In genomic region chr5:111509575-111510057, GRCm38 (mm10) we compare ENCODE assay signal across 8 mouse cellular contexts.
DNase-seq lines count a peak whose midpoint lies in the region; ATAC-seq and TF ChIP-seq lines count a peak whose summit lies in the region.

No protein-coding gene starts in this region.

- no peaks in the 10 kb centered on the region for H3K27me3 ChIP-seq in embryonic facial prominence, embryonic 11.5 days (ENCODE audit: control insufficient read depth, insufficient read depth, low read length)
- no peaks in the 10 kb centered on the region; the same call in 1 of the 2 replicates for H3K27me3 ChIP-seq in hindbrain, postnatal 0 days (ENCODE audit: insufficient read depth, low read length)
- peaks cover 14% of the 10 kb centered on the region for H3K27me3 ChIP-seq in liver, embryonic 13.5 days
- H3K27me3 ChIP-seq in stomach, embryonic 15.5 days (replicated peaks) = 0 out of 2 replicates have a peak, but pooled peaks cover 2% of the 10 kb centered on the region

- peak overlapping the region; percentile 20; the same call in 1 of the 2 replicates for H3K4me3 ChIP-seq in embryonic facial prominence, embryonic 11.5 days (ENCODE audit: low read depth, low read length)
- no peak overlapping the region for H3K4me3 ChIP-seq in hindbrain, postnatal 0 days (ENCODE audit: low read length)
- H3K4me3 ChIP-seq in liver, embryonic 13.5 days (replicated peaks) = peak overlapping the region; percentile 48
- H3K4me3 ChIP-seq in stomach, embryonic 15.5 days (replicated peaks) = peak overlapping the region; percentile 33

- peak; percentile 19 to 49 for DNase-seq in adrenal gland, adult (ENCODE audit: inconsistent age in 2 of 2, low spot score in 1 of 2)
- DNase-seq in adrenal gland, postnatal 10 days = no peak
- DNase-seq in embryonic facial prominence, embryonic 11.5 days (ENCODE audit: low spot score) = peak; percentile 23
- DNase-seq in hindbrain, postnatal 0 days (ENCODE audit: low spot score) = no peak
- no peak for DNase-seq in liver, embryonic 13.5 days
- no peak for DNase-seq in B cell, adult 2 months
- DNase-seq in T-cell, adult 2 months (ENCODE audit: low spot score) = no peak

- H3K27ac ChIP-seq in embryonic facial prominence, embryonic 11.5 days (replicated peaks; ENCODE audit: low read depth, low read length) = no peak overlapping the region; the same call in 1 of the 2 replicates
- H3K27ac ChIP-seq in hindbrain, postnatal 0 days = no peak overlapping the region
- H3K27ac ChIP-seq in liver, embryonic 13.5 days = peak overlapping the region; percentile 41; the same call in 1 of the 2 replicates
- H3K27ac ChIP-seq in stomach, embryonic 15.5 days = peak overlapping the region; percentile 51; the same call in 1 of the 2 replicates

- TF ChIP-seq CTCF in hindbrain, postnatal 0 days (IDR thresholded peaks at IDR 0.05; ENCODE audit: low read depth) = peak; percentile 39

- H3K4me1 ChIP-seq in embryonic facial prominence, embryonic 11.5 days (ENCODE audit: control insufficient read depth, insufficient read depth, low read length) = peaks cover 12% of the 10 kb centered on the region
- H3K4me1 ChIP-seq in hindbrain, postnatal 0 days (ENCODE audit: insufficient read depth, low read length) = peaks cover 28% of the 10 kb centered on the region
- H3K4me1 ChIP-seq in liver, embryonic 13.5 days (replicated peaks) = peaks cover 66% of the 10 kb centered on the region
- H3K4me1 ChIP-seq in stomach, embryonic 15.5 days = peaks cover 39% of the 10 kb centered on the region

- H3K36me3 ChIP-seq in embryonic facial prominence, embryonic 11.5 days (replicated peaks; ENCODE audit: control insufficient read depth, insufficient read depth, low read depth, low read length) = no peaks in the 10 kb centered on the region
- H3K36me3 ChIP-seq in hindbrain, postnatal 0 days (ENCODE audit: insufficient read depth, low read length) = no peaks in the 10 kb centered on the region
- H3K36me3 ChIP-seq in liver, embryonic 13.5 days = no peaks in the 10 kb centered on the region
- no peaks in the 10 kb centered on the region for H3K36me3 ChIP-seq in stomach, embryonic 15.5 days

- peak overlapping the region; percentile 51 for H3K9ac ChIP-seq in embryonic facial prominence, embryonic 11.5 days (replicated peaks; ENCODE audit: low read length)
- H3K9ac ChIP-seq in hindbrain, postnatal 0 days (replicated peaks; ENCODE audit: low read length) = no peak overlapping the region
- H3K9ac ChIP-seq in liver, embryonic 13.5 days = peak overlapping the region; percentile 62
- H3K9ac ChIP-seq in stomach, embryonic 15.5 days = no peak overlapping the region

- H3K4me2 ChIP-seq in embryonic facial prominence, embryonic 11.5 days (ENCODE audit: low read depth, low read length) = peak overlapping the region; percentile 47
- H3K4me2 ChIP-seq in hindbrain, postnatal 0 days (ENCODE audit: low read depth, low read length) = peak overlapping the region; percentile 35; the same call in 1 of the 2 replicates
- peak overlapping the region; percentile 73 for H3K4me2 ChIP-seq in liver, embryonic 13.5 days
- H3K4me2 ChIP-seq in stomach, embryonic 15.5 days = peak overlapping the region; percentile 52

- ATAC-seq in embryonic facial prominence, embryonic 11.5 days (replicated peaks; ENCODE audit: insufficient number of reproducible peaks, low FRiP score, low TSS enrichment, low read depth) = peak; percentile 21; the same call in 1 of the 2 replicates
- ATAC-seq in hindbrain, postnatal 0 days = no peak
- ATAC-seq in liver, embryonic 13.5 days (ENCODE audit: low read depth) = peak; percentile 12; the same call in 1 of the 2 replicates
- ATAC-seq in stomach, embryonic 15.5 days (ENCODE audit: insufficient read depth, low FRiP score, low read depth) = no peak

- H3K9me3 ChIP-seq in embryonic facial prominence, embryonic 11.5 days (replicated peaks; ENCODE audit: control insufficient read depth, low read length) = no peaks in the 10 kb centered on the region
- no peaks in the 10 kb centered on the region for H3K9me3 ChIP-seq in hindbrain, postnatal 0 days (ENCODE audit: low read length)
- no peaks in the 10 kb centered on the region for H3K9me3 ChIP-seq in liver, embryonic 13.5 days (replicated peaks)
- no peaks in the 10 kb centered on the region for H3K9me3 ChIP-seq in stomach, embryonic 15.5 days

- 10% methylated on average over 9 of the region's 9 CpGs for WGBS in embryonic facial prominence, embryonic 11.5 days
- WGBS in hindbrain, postnatal 0 days = 13% methylated on average over 9 of the region's 9 CpGs
- 1% methylated on average over 9 of the region's 9 CpGs for WGBS in liver, embryonic 13.5 days (ENCODE audit: insufficient replicate concordance)
- 14% methylated on average over 9 of the region's 9 CpGs for WGBS in stomach, embryonic 15.5 days

Comparison
In these comparisons a context has a peak if more than half of its experiments do, and no peak if none do; other contexts are left out.
1. DNase-seq: peak in adrenal gland, adult (2 of 2) and embryonic facial prominence, embryonic 11.5 days (single experiment); none in adrenal gland, postnatal 10 days (single experiment), hindbrain, postnatal 0 days (single experiment), liver, embryonic 13.5 days (single experiment), B cell, adult 2 months (0 of 2) and T-cell, adult 2 months (single experiment).
2. ATAC-seq: peak in embryonic facial prominence, embryonic 11.5 days (single experiment) and liver, embryonic 13.5 days (single experiment); none in hindbrain, postnatal 0 days (single experiment) and stomach, embryonic 15.5 days (single experiment).
3. H3K27ac ChIP-seq: peak in liver, embryonic 13.5 days (single experiment) and stomach, embryonic 15.5 days (single experiment); none in embryonic facial prominence, embryonic 11.5 days (single experiment) and hindbrain, postnatal 0 days (single experiment).
4. H3K9ac ChIP-seq: peak in embryonic facial prominence, embryonic 11.5 days (single experiment) and liver, embryonic 13.5 days (single experiment); none in hindbrain, postnatal 0 days (single experiment) and stomach, embryonic 15.5 days (single experiment).
5. Peak in every context shown above with its lines, with median percentiles within 50 percentile points of each other: H3K4me2 ChIP-seq.